Mouse (Mus musculus) splenic B cell, adult 2 months (primary cell): ENCODE measurements around the gene Spsb3.

Experiments
- DNase-seq: peaks from one replicate; pipeline ENCODE4 v3.0.0-alpha.2; 2011; ENCODE audit warnings: low read depth, low spot score
- H3K27me3 ChIP-seq: 2 replicates; pipeline ENCODE4 v1.6.1; 2012; ENCODE audit warnings: mild to moderate bottlenecking, low read length, moderate library complexity, mixed read lengths; ENCODE audit not compliant: control insufficient read depth, poor library complexity, insufficient read depth, severe bottlenecking
- H3K36me3 ChIP-seq: 2 replicates; pipeline ENCODE4 v1.6.1; 2012; ENCODE audit warnings: mild to moderate bottlenecking, low read length, moderate library complexity, mixed read lengths; ENCODE audit not compliant: control insufficient read depth, poor library complexity, insufficient read depth, severe bottlenecking

Spsb3 gene

GRCm38 (mm10) chr17:24857831-24858470 lies 28.5 kb upstream of the Spsb3 start:
- H3K36me3 ChIP-seq: peaks cover 15% of the 10 kb centered on the region
- DNase-seq: no peak
- H3K27me3 ChIP-seq: no peaks in the 10 kb centered on the region

- no peaks in the 10 kb centered on the region for H3K27me3 ChIP-seq
- DNase-seq: no peak
- H3K36me3 ChIP-seq: peaks cover 14% of the 10 kb centered on the region
Observed at GRCm38 (mm10) chr17:24858967-24859366, 27.5 kb upstream of the Spsb3 start.

GRCm38 (mm10) chr17:24860076-24860475 lies 26.4 kb upstream of the Spsb3 start:
- no peaks in the 10 kb centered on the region for H3K27me3 ChIP-seq
- DNase-seq: no peak
- peaks cover 10% of the 10 kb centered on the region for H3K36me3 ChIP-seq

GRCm38 (mm10) chr17:24861785-24862184 lies 24.7 kb upstream of the Spsb3 start:
- no peaks in the 10 kb centered on the region for H3K27me3 ChIP-seq
- H3K36me3 ChIP-seq: peaks cover 10% of the 10 kb centered on the region
- DNase-seq: no peak

GRCm38 (mm10) chr17:24865776-24866175 lies 20.7 kb upstream of the Spsb3 start, which contains the start of gene Igfals:
Gene Igfals, plus strand, starts transcription at chr17:24865997.
- Histone ChIP-seq H3K27me3 (no peaks in the 10 kb centered on the region), H3K36me3 (peaks cover 8% of the 10 kb centered on the region; the same call in 1 of the 2 replicates)
- DNase-seq: no peak

- Histone ChIP-seq H3K36me3 (peaks cover 5% of the 10 kb centered on the region; the same call in 1 of the 2 replicates), H3K27me3 (no peaks in the 10 kb centered on the region)
- no peak for DNase-seq
Observed at GRCm38 (mm10) chr17:24867914-24868313, 18.5 kb upstream of the Spsb3 start.

- DNase-seq: no peak
Observed at GRCm38 (mm10) chr17:24873695-24874404, 12.6 kb upstream of the Spsb3 start.

GRCm38 (mm10) chr17:24874405-24874745 lies 12.1 kb upstream of the Spsb3 start:
- no peaks in the 10 kb centered on the region for H3K36me3 ChIP-seq
- no peaks in the 10 kb centered on the region for H3K27me3 ChIP-seq
- no peak for DNase-seq

More at GRCm38 (mm10) chr17:24873695-24874404, 12.6 kb upstream of the Spsb3 start:
- Histone ChIP-seq H3K27me3 (no peaks in the 10 kb centered on the region), H3K36me3 (no peaks in the 10 kb centered on the region)

- DNase-seq: no peak
- no peaks in the 10 kb centered on the region for H3K36me3 ChIP-seq
- H3K27me3 ChIP-seq: no peaks in the 10 kb centered on the region
Observed at GRCm38 (mm10) chr17:24874989-24875388, 11.5 kb upstream of the Spsb3 start.

GRCm38 (mm10) chr17:24877336-24878116 lies 8.9 kb upstream of the Spsb3 start:
- peaks cover under 1% of the 10 kb centered on the region; the same call in 1 of the 2 replicates for H3K36me3 ChIP-seq
- no peak for DNase-seq
- no peaks in the 10 kb centered on the region for H3K27me3 ChIP-seq

GRCm38 (mm10) chr17:24878117-24878397 lies 8.4 kb upstream of the Spsb3 start:
- peaks cover 5% of the 10 kb centered on the region; the same call in 1 of the 2 replicates for H3K36me3 ChIP-seq
- no peak for DNase-seq
- H3K27me3 ChIP-seq: no peaks in the 10 kb centered on the region

- H3K36me3 ChIP-seq: peaks cover 8% of the 10 kb centered on the region; the same call in 1 of the 2 replicates
- no peak for DNase-seq
Observed at GRCm38 (mm10) chr17:24878531-24878930, 7.9 kb upstream of the Spsb3 start.

GRCm38 (mm10) chr17:24881738-24882440 lies 4.6 kb upstream of the Spsb3 start:
- peaks cover 9% of the 10 kb centered on the region for H3K36me3 ChIP-seq
- no peaks in the 10 kb centered on the region for H3K27me3 ChIP-seq
- DNase-seq: peak; percentile 60

More at GRCm38 (mm10) chr17:24878531-24878930, 7.9 kb upstream of the Spsb3 start:
- no peaks in the 10 kb centered on the region for H3K27me3 ChIP-seq

- Histone ChIP-seq H3K36me3 (peaks cover 9% of the 10 kb centered on the region), H3K27me3 (no peaks in the 10 kb centered on the region)
- no peak for DNase-seq
Observed at GRCm38 (mm10) chr17:24884391-24884790, 2.1 kb upstream of the Spsb3 start.
